Mouse (Mus musculus): Measurements from ENCODE around the gene Cdh18. TPM values are rescaled to one million over a fixed set of nuclear protein-coding genes. Genes with fewer than 3 reads are reported as not detected.

The Cdh18 gene
- polyA plus RNA-seq, 1 experiment from 2014 or later: not detected

- TF ChIP-seq CTCF (IDR thresholded peaks at IDR 0.05): peak; percentile 32; the same call in 1 of the 2 replicates
- TF ChIP-seq EP300 (IDR thresholded peaks at IDR 0.05): no peak
- no peak overlapping the region for H3K4me2 ChIP-seq (replicated peaks; ENCODE audit: low read depth, low read length)
- H3K27ac ChIP-seq (ENCODE audit: low read length): no peak overlapping the region
- H3K4me3 ChIP-seq (ENCODE audit: low read depth, low read length): no peak overlapping the region
- H3K4me1 ChIP-seq (ENCODE audit: insufficient read depth, low read depth, low read length): no peaks in the 10 kb centered on the region
- no peaks in the 10 kb centered on the region for H3K36me3 ChIP-seq (ENCODE audit: insufficient read depth, low read length)
- 45% methylated on average over 1 of the region's 1 CpGs for WGBS
- no peaks in the 10 kb centered on the region for H3K9me3 ChIP-seq (ENCODE audit: low read length)
- ATAC-seq: no peak
- no peak overlapping the region for H3K9ac ChIP-seq (replicated peaks; ENCODE audit: low read depth)
- DNase-seq (ENCODE audit: low spot score): no peak
- H3K27me3 ChIP-seq (replicated peaks; ENCODE audit: insufficient read depth, low read length): no peaks in the 10 kb centered on the region
Measured at GRCm38 (mm10) chr15:23486306-23486705, 937.5 kb downstream of the Cdh18 start.

GRCm38 (mm10) chr15:23506480-23506879, 957.7 kb downstream of the Cdh18 start:
- TF ChIP-seq CTCF (IDR thresholded peaks at IDR 0.05) (no peak), EP300 (IDR thresholded peaks at IDR 0.05) (no peak)
- Histone ChIP-seq H3K9me3 (ENCODE audit: low read length) (no peaks in the 10 kb centered on the region), H3K4me3 (ENCODE audit: low read depth, low read length) (no peak overlapping the region), H3K27me3 (replicated peaks; ENCODE audit: insufficient read depth, low read length) (no peaks in the 10 kb centered on the region), H3K4me2 (replicated peaks; ENCODE audit: low read depth, low read length) (no peak overlapping the region), H3K27ac (ENCODE audit: low read length) (no peak overlapping the region), H3K4me1 (ENCODE audit: insufficient read depth, low read depth, low read length) (no peaks in the 10 kb centered on the region), H3K36me3 (ENCODE audit: insufficient read depth, low read length) (no peaks in the 10 kb centered on the region), H3K9ac (replicated peaks; ENCODE audit: low read depth) (no peak overlapping the region)
- ATAC-seq (no peak), DNase-seq (ENCODE audit: low spot score) (no peak)
- 70% methylated on average over 4 of the region's 4 CpGs for WGBS

GRCm38 (mm10) chr15:23509694-23510093, 960.9 kb downstream of the Cdh18 start:
- no peaks in the 10 kb centered on the region for H3K9me3 ChIP-seq (ENCODE audit: low read length)
- H3K27ac ChIP-seq (ENCODE audit: low read length): no peak overlapping the region
- DNase-seq (ENCODE audit: low spot score) (no peak), ATAC-seq (no peak)
- no peaks in the 10 kb centered on the region for H3K4me1 ChIP-seq (ENCODE audit: insufficient read depth, low read depth, low read length)
- no peak overlapping the region for H3K4me2 ChIP-seq (replicated peaks; ENCODE audit: low read depth, low read length)
- no peak for TF ChIP-seq CTCF (IDR thresholded peaks at IDR 0.05)
- TF ChIP-seq EP300 (IDR thresholded peaks at IDR 0.05): no peak
- no peak overlapping the region for H3K9ac ChIP-seq (replicated peaks; ENCODE audit: low read depth)
- 36% methylated on average over 2 of the region's 2 CpGs for WGBS
- no peaks in the 10 kb centered on the region for H3K36me3 ChIP-seq (ENCODE audit: insufficient read depth, low read length)
- no peak overlapping the region for H3K4me3 ChIP-seq (ENCODE audit: low read depth, low read length)
- H3K27me3 ChIP-seq (replicated peaks; ENCODE audit: insufficient read depth, low read length): no peaks in the 10 kb centered on the region

DNA sequence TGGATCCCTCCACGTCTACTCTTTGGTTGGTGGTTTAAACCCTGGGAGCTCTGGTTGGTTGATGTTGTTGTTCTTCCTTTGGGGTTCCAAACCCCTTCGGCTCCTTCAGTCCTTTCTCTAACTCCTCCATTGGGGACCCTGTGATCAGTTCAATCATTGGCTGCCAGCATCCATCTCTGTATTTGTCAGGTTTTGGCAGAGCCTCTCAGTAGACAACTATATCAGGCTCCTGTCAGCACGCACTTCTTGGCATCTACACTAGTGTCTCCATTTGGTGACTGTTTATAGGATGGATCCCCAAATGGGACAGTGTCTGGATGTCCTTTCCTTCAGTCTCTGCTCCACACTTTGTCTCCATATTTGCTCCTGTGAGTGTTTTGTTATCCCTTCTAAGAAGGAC, 967.0 kb downstream of the Cdh18 start:
- 87% methylated on average over 3 of the region's 3 CpGs for WGBS
- Histone ChIP-seq H3K9me3 (ENCODE audit: low read length) (no peaks in the 10 kb centered on the region), H3K27me3 (replicated peaks; ENCODE audit: insufficient read depth, low read length) (no peaks in the 10 kb centered on the region), H3K4me3 (ENCODE audit: low read depth, low read length) (no peak overlapping the region), H3K4me2 (replicated peaks; ENCODE audit: low read depth, low read length) (no peak overlapping the region), H3K4me1 (ENCODE audit: insufficient read depth, low read depth, low read length) (no peaks in the 10 kb centered on the region), H3K27ac (ENCODE audit: low read length) (no peak overlapping the region), H3K36me3 (ENCODE audit: insufficient read depth, low read length) (no peaks in the 10 kb centered on the region), H3K9ac (replicated peaks; ENCODE audit: low read depth) (no peak overlapping the region)
- ATAC-seq: no peak
- DNase-seq (ENCODE audit: low spot score): no peak
- no peak for TF ChIP-seq CTCF (IDR thresholded peaks at IDR 0.05)
- no peak for TF ChIP-seq EP300 (IDR thresholded peaks at IDR 0.05)

DNA sequence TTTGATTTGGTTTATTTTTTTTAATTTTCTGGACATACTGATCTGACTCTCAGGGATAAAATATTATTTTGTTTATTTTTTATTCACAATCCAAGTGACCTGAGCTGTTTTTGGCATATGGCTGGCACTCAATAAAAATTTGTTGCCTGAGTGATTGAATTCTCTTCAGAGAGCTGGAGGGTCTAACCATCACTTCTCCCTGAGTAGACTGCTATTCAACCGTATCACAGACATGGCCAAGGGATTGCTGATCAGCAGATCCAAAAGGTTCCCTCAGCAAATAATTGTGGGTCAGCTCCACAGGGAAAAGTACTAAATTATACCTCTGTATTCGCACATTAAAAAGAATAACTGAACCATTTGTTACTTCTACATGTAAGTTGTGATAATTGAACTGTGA, 969.3 kb downstream of the Cdh18 start:
- DNase-seq (ENCODE audit: low spot score): no peak
- H3K4me1 ChIP-seq (ENCODE audit: insufficient read depth, low read depth, low read length): no peaks in the 10 kb centered on the region
- no peak overlapping the region for H3K9ac ChIP-seq (replicated peaks; ENCODE audit: low read depth)
- H3K9me3 ChIP-seq (ENCODE audit: low read length): no peaks in the 10 kb centered on the region
- no peak overlapping the region for H3K4me3 ChIP-seq (ENCODE audit: low read depth, low read length)
- no peak overlapping the region for H3K4me2 ChIP-seq (replicated peaks; ENCODE audit: low read depth, low read length)
- TF ChIP-seq EP300 (IDR thresholded peaks at IDR 0.05) (no peak), CTCF (IDR thresholded peaks at IDR 0.05) (no peak)
- no peak overlapping the region for H3K27ac ChIP-seq (ENCODE audit: low read length)
- H3K27me3 ChIP-seq (replicated peaks; ENCODE audit: insufficient read depth, low read length): no peaks in the 10 kb centered on the region
- ATAC-seq: no peak
- 77% methylated on average over 2 of the region's 2 CpGs for WGBS
- no peaks in the 10 kb centered on the region for H3K36me3 ChIP-seq (ENCODE audit: insufficient read depth, low read length)
